Mouse (Mus musculus): ENCODE results near the gene Tro.

Gene Tro

DNA sequence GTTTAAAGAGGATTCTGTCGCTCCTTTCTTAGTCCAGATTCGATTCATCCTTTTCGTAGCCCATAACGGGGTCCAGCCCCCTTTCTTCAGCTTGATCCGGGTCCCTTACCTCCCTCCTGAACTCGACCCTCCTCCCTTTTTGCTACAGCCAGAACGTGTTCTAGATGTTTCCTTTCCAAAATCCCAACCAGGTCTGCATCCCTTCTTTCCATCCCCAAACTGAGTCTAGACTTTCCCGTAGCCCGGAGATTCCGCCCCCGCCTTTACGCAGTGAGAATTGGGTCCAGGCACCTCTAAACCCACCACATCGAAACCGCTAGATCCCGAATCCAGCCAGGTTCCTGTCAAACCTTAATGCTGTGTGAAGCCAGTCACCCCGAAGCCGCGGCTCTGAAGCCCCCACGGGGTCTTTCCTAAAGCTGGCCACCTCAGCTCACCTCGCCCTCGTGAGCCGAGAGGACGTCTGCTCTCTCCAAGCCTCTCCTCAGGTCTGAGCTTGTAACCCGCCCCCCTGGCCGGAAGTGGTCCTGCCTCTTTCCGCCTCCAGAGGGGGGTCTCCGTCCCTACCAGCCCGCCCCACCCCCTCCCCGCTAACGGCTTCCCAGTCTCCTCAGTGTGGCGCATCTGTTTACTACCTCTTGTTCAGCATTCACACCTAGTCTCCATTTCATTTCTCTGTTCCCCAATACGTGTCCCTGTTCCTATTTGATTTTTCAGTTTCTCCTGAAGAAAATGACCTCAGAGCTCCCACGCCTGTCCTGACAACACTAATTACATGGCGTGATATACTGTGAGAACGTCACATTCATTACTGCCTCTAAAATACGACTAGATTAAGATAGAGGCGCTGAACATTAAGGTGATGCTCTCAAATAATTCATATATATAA, at the start of gene Tro:
TSS of gene Tro (minus strand) at position 676 of the 889 bp plus-strand sequence.
- peak; percentile 83 for DNase-seq (ENCODE audit: low spot score)

GRCm38 (mm10) chrX:150677505-150677904, 20.1 kb upstream of the Tro start:
- DNase-seq (ENCODE audit: low spot score): no peak

DNA sequence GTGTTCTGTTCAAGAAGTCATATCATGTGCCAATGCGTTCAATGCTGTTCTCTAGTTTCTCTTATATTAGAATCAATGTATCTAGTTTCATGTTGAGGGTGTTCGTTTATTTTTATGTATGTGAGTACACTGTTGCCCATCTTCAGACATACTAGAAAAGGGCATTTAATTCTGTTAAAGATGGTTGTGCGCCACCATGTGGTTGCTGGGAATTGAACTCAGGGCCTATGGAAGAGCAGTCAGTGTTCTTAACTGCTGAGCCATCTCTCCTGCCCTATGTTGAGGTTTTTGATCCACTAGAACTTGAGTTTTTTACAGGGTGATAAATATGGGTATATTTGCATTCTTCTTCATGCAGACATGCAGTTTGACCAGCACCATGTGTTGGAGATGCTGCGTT, 5.4 kb upstream of the Tro start:
- peak; percentile 12 for DNase-seq (ENCODE audit: low spot score)

DNA sequence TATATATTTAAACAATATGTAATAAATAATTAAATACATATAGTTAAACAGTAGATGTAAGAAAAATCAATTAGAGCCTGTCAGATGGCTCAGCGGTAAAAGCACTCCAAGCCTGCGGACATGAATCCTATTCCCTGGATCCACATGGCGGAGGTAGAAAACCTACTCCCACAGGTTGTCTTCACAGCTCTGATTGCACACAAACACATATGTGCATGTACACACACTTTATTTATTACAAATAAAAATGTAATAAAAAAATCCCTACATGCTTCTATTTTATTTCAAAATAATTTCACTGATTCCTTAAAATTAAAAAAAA, 375 bp upstream of the Tro start:
- DNase-seq (ENCODE audit: low spot score): no peak

DNA sequence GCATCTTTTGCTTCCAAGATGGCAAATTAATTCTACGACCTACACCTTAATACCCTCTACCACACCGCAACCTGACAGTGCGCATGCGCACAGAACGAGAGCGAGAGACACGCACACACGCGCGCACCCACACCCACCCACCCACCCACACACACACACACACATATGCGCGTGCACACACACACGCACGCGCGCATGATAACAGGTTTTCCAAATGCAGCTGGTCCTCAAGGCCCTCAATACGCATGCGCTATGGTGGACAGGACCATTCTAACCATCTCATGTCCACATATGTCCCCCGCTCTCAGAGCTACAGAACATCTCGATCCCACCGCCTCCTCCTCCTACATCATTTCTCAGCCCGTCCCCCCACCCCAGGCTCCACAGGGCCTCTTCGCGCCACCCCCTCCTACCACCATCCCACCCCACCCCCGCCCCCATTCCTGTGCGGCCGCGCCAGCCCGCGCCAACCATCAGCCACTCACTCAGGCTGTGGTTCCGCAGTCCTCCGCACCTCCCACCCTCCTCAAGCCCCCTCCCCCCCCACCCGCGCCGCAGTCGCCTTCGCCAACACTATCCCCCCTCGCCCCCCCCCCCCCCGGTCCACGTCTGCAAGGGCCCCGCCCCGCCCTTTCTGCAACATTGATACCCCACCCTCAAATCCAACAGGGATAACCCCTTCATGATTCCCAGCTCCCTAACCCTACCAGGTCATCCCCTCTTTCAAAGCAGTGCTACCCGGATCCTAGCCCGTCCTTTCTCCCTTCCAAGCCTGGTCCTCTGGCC, 1.1 kb downstream of the Tro start:
- peak; percentile 59 for DNase-seq (ENCODE audit: low spot score)

DNA sequence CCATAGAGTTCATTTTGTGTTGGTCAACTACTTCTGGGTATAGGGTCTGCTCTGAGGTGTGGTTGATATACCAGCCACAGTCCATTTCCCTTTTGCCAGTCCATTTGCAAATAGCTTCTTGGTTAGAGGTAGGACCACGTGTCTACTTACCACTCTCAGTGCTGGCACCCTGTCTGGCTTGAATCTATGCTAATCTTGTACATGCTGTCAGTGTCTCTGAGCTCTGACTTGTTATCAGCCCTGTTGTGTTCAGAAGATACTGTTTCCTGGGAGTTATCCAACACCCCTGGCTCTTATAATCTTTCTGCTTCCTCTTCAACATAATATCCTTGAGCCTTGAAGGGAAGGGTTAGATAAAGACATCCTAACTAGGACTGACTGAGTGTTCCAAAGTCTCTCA, 21.0 kb downstream of the Tro start:
- DNase-seq (ENCODE audit: low spot score): no peak

DNA sequence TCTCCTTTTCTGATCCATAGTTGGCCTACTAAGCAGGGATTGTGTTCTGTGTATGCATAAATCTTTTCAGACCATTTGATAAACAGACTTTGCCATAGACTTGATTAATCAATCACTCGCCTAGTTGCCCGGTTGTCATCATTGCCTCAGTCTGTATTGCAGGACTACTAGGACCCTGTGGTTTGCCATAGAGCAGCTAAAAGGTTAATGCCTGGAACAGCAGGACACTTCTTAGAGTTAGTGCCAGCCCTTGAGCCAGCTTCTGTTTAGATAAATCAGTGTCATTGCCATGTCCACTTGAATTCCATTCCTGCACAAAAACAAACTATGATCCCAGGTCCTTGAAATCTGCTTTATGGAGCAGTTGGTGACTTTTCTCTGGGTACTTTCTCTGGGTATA, 58.5 kb downstream of the Tro start:
- DNase-seq (ENCODE audit: low spot score): no peak

Measured in embryo, embryonic 10.5 days (tissue).